Mouse (Mus musculus) limb, embryonic 14.5 days (tissue): ENCODE results near the gene Atg4b. TPM values are rescaled to one million over a fixed set of nuclear protein-coding genes. Genes with fewer than 3 reads are reported as not detected.

Experiments
- ATAC-seq: fragments of 200-750 bp; cut with Nextera tagmentation; 2 replicates; pipeline ENCODE4 v1.8.0; 2017; ENCODE audit warnings: low read depth, moderate number of reproducible peaks, moderate TSS enrichment; ENCODE audit not compliant: low FRiP score
- DNase-seq: peaks from one replicate; pipeline ENCODE4 v3.0.0-alpha.2; 2015; ENCODE audit warnings: low spot score
- H3K27ac ChIP-seq: fragments of 300-500 bp; sonication (generic); replicated peaks from 2 replicates; pipeline ENCODE4 v1.5.1; 2014; ENCODE audit warnings: low read depth, mild to moderate bottlenecking, low read length, moderate library complexity, mixed read lengths
- H3K27me3 ChIP-seq: fragments of 300-500 bp; sonication (generic); 2 replicates; pipeline ENCODE4 v1.6.1; 2014; ENCODE audit warnings: low read length, mixed read lengths; ENCODE audit not compliant: control insufficient read depth, insufficient read depth
- H3K36me3 ChIP-seq: fragments of 300-500 bp; sonication (generic); 2 replicates; pipeline ENCODE4 v1.6.1; 2014; ENCODE audit warnings: mild to moderate bottlenecking, low read length, moderate library complexity, mixed read lengths; ENCODE audit not compliant: control insufficient read depth, insufficient read depth
- H3K4me1 ChIP-seq: fragments of 300-500 bp; sonication (generic); 2 replicates; pipeline ENCODE4 v1.6.1; 2014; ENCODE audit warnings: antibody characterized with exemption, low read length, mixed read lengths; ENCODE audit not compliant: control insufficient read depth, insufficient read depth
- H3K4me2 ChIP-seq: fragments of 300-500 bp; sonication (generic); replicated peaks from 2 replicates; pipeline ENCODE4 v1.6.1; 2014; ENCODE audit warnings: low read depth, mild to moderate bottlenecking, low read length, moderate library complexity; ENCODE audit not compliant: severe bottlenecking
- H3K4me3 ChIP-seq: fragments of 300-500 bp; sonication (generic); replicated peaks from 2 replicates; pipeline ENCODE4 v1.5.1; 2014; ENCODE audit warnings: low read length
- H3K9ac ChIP-seq: fragments of 300-500 bp; sonication (generic); 2 replicates; pipeline ENCODE4 v1.6.1; 2014; ENCODE audit warnings: mild to moderate bottlenecking, low read depth, low read length, moderate library complexity; ENCODE audit not compliant: severe bottlenecking
- H3K9me3 ChIP-seq: fragments of 300-500 bp; sonication (generic); 2 replicates; pipeline ENCODE4 v1.6.1; 2016; ENCODE audit warnings: low read length; ENCODE audit not compliant: control insufficient read depth
- POLR2A ChIP-seq: fragments of 200-500 bp; IDR thresholded peaks from 2 replicates; pipeline ENCODE4 v1.8.0; 2012; ENCODE audit warnings: inconsistent platforms, mild to moderate bottlenecking, moderate library complexity, borderline replicate concordance; ENCODE audit not compliant: insufficient read depth, insufficient read length; ENCODE audit errors: extremely low read depth
- WGBS: fragments of 180-500 bp; shearing (Covaris S2); extraction: QIAGEN DNeasy Blood & Tissue Kit; methylation state at CpG from one replicate; pipeline ENCODE4 v1.1.7; 2014; 5-methylcytosine and 5-hydroxymethylcytosine counted together
- polyA plus RNA-seq, 2 experiments: library from polyadenylated mRNA; depleted of rRNA in 1 of 2; stranded (reverse) in 1 of 2; unstranded in 1 of 2; fragments of >200 nt; fragmentation: Nextera tagmentation in 1 of 2; extraction: Ambion mirVana in 1 of 2; gene quantifications; 2 replicates each; pipeline versions ENCODE4 v1.2.1 to v1.2.3; 2012 to 2014

The Atg4b gene
- polyA plus RNA-seq, 2 experiments: 59.1 to 81.8 TPM

- DNase-seq (no peak), ATAC-seq (no peak)
- 87% methylated on average over 3 of the region's 3 CpGs for WGBS
- Histone ChIP-seq H3K9me3 (no peaks in the 10 kb centered on the region), H3K27ac (no peak overlapping the region), H3K4me2 (no peak overlapping the region), H3K4me3 (no peak overlapping the region), H3K4me1 (no peaks in the 10 kb centered on the region), H3K36me3 (peaks cover 25% of the 10 kb centered on the region), H3K27me3 (no peaks in the 10 kb centered on the region), H3K9ac (no peak overlapping the region)
- no peak for TF ChIP-seq POLR2A
Observed at GRCm38 (mm10) chr1:93769901-93770300, 18.6 kb downstream of the Atg4b start.

GRCm38 (mm10) chr1:93776686-93777085, 25.4 kb downstream of the Atg4b start:
- peaks cover 77% of the 10 kb centered on the region for H3K36me3 ChIP-seq
- no peak overlapping the region for H3K9ac ChIP-seq
- ATAC-seq (no peak), DNase-seq (no peak)
- H3K9me3 ChIP-seq: no peaks in the 10 kb centered on the region
- no peak overlapping the region for H3K27ac ChIP-seq
- no peak for TF ChIP-seq POLR2A
- WGBS: 88% methylated on average over 5 of the region's 5 CpGs
- H3K4me2 ChIP-seq: no peak overlapping the region
- H3K4me3 ChIP-seq: no peak overlapping the region
- no peaks in the 10 kb centered on the region for H3K4me1 ChIP-seq
- H3K27me3 ChIP-seq: no peaks in the 10 kb centered on the region

DNA sequence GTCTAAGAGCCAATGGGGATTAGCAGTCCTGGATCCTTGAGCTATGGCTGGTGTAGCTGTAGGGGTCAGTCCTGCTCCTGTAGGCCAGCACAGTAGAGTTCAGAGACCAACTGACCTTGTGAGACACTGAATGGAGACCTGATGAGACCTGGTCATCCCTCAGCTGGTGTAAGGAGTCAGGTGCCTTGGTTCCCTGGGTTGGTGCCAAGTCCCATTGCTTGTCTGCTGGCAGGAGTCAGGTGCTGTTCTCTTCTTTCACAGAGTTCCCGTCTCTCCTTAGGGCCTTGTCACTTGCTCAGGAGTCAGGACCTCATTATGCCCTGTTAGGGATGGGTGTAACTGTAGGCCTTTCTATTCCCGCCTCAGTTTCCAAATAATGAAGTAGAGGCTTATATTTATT, 35.6 kb downstream of the Atg4b start:
- ATAC-seq (no peak), DNase-seq (no peak)
- Histone ChIP-seq H3K9me3 (peaks cover 5% of the 10 kb centered on the region; the same call in 1 of the 2 replicates), H3K27me3 (no peaks in the 10 kb centered on the region), H3K4me1 (no peaks in the 10 kb centered on the region), H3K36me3 (peaks cover 89% of the 10 kb centered on the region), H3K27ac (no peak overlapping the region), H3K4me3 (no peak overlapping the region), H3K9ac (no peak overlapping the region), H3K4me2 (no peak overlapping the region)
- no peak for TF ChIP-seq POLR2A
- WGBS: 84% methylated on average over 2 of the region's 2 CpGs

DNA sequence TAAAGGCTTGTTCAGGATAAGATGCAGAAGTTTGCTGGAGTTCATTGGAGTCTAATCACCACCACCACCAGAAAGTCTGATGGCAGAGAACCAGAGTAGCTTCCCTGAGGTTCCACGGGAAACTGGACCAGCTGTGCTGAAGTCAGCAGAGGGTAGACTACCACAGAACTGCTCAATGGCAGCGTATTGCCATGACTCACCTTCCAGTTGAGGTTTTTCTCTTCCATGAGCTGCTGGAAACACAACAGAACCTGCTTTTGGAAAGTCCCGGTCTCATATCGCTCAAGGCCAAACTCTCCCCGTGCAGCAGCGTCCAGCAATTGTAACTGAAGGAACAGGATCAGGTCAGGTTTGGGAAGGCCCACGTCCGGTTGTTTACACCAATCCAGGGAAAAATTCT, 43.2 kb downstream of the Atg4b start:
- H3K4me1 ChIP-seq: no peaks in the 10 kb centered on the region
- TF ChIP-seq POLR2A: no peak
- 95% methylated on average over 8 of the region's 8 CpGs for WGBS
- DNase-seq: no peak
- no peaks in the 10 kb centered on the region for H3K27me3 ChIP-seq
- no peak overlapping the region for H3K9ac ChIP-seq
- peaks cover 82% of the 10 kb centered on the region for H3K36me3 ChIP-seq
- no peak overlapping the region for H3K4me2 ChIP-seq
- H3K4me3 ChIP-seq: no peak overlapping the region
- no peak overlapping the region for H3K27ac ChIP-seq
- H3K9me3 ChIP-seq: peaks cover 5% of the 10 kb centered on the region; the same call in 1 of the 2 replicates
- ATAC-seq: no peak

DNA sequence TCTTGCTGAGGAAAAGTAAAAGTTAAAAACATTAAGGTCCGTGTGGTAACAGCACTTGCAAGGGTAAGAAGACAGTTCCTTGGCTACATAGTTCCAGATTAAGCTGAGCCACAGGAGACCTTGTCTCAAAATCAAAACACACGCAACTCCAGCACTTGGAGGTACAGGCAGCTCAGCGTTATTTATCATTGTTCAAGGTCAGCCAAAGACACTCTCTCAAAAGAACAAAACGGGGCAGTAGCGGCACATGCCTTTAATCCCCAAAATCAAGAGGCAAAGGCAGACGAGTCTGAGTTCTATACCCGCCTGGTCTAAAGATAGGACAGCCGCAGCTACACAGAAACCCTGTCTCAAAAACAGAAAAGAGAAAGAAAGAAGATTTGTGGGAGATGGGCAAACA, 44.6 kb downstream of the Atg4b start:
- Histone ChIP-seq H3K36me3 (peaks cover 82% of the 10 kb centered on the region), H3K4me3 (no peak overlapping the region), H3K27ac (no peak overlapping the region), H3K4me2 (no peak overlapping the region), H3K9me3 (peaks cover 4% of the 10 kb centered on the region; the same call in 1 of the 2 replicates), H3K9ac (no peak overlapping the region), H3K27me3 (no peaks in the 10 kb centered on the region), H3K4me1 (peaks cover 1% of the 10 kb centered on the region; the same call in 1 of the 2 replicates)
- TF ChIP-seq POLR2A: no peak
- 90% methylated on average over 8 of the region's 8 CpGs for WGBS
- ATAC-seq (no peak), DNase-seq (no peak)
